Mouse (Mus musculus): ENCODE data around the gene Bysl. TPM values are rescaled to one million over a fixed set of nuclear protein-coding genes. Genes with fewer than 3 reads are reported as not detected.

Bysl gene
- polyA plus RNA-seq, 1 experiment from 2014 or later: 25.1 TPM

DNA sequence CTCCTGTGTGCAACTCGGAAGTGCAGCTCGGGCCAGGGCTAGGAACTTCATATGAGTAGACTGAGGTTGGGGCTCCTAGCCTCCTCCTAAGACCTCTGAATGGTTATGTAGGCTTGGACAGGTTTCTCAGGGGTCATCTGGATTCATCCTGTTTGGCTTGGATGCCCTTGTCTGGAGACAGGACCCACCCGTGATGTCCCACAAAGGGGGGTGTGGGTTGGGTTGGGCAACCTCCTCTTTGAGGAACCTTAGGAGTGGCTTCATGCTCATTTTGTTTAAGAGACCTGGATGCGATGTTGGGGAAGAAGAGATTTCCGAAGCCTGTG lies 14.5 kb downstream of the Bysl start:
- no peak overlapping the region; the same call in 1 of the 2 replicates for H3K4me2 ChIP-seq (ENCODE audit: low read length)
- H3K36me3 ChIP-seq (ENCODE audit: control insufficient read depth, insufficient read depth, low read length): peaks cover 31% of the 10 kb centered on the region
- no peaks in the 10 kb centered on the region for H3K27me3 ChIP-seq (replicated peaks; ENCODE audit: control insufficient read depth, insufficient read depth, low read length)
- H3K27ac ChIP-seq (ENCODE audit: low read depth, low read length): no peak overlapping the region; the same call in 1 of the 2 replicates
- no peak overlapping the region for H3K4me3 ChIP-seq (ENCODE audit: low read depth, low read length)
- ATAC-seq (no peak), DNase-seq (ENCODE audit: low spot score) (no peak)
- peaks cover 15% of the 10 kb centered on the region for H3K4me1 ChIP-seq (ENCODE audit: control insufficient read depth, insufficient read depth, low read length)
- 59% methylated on average over 5 of the region's 5 CpGs for WGBS
- no peak overlapping the region; the same call in 1 of the 2 replicates for H3K9ac ChIP-seq (ENCODE audit: low read length)
- H3K9me3 ChIP-seq (replicated peaks; ENCODE audit: control insufficient read depth, low read length): no peaks in the 10 kb centered on the region

DNA sequence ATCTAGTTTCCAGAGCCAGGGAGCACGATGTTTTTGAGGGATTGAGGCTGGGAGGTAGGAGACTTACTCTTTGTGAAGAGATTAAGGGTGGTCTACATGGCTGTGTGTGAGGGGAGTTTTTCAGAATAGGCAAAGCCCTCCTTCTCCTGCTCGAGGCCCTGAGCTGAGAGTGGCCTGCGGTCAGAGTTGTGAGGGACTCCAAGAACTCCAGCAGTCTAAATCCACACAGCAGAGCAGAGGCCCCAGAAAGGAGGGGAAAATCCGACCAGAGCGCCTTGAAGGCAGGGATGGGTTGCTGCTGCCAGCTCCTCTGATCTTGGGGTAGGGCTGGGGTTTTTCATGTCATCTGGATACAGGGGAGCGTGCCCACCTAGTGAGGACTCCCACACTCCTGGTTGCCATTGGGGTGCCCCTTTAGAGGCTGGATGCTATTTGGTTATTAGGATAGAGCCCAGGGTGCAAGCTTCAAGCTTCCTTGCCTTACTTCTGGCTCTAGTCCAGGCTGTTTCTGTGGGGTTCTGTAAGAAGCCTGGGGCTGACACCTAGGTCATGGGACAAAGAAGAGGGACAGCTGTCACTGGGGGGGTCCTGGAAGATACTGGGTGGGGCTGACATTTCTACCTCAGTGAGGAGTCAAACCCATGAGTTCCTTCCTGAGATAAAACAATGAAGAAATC lies 15.0 kb downstream of the Bysl start:
- H3K4me1 ChIP-seq (ENCODE audit: control insufficient read depth, insufficient read depth, low read length): peaks cover 15% of the 10 kb centered on the region
- DNase-seq (ENCODE audit: low spot score): no peak
- 14% methylated on average over 6 of the region's 6 CpGs for WGBS

DNA sequence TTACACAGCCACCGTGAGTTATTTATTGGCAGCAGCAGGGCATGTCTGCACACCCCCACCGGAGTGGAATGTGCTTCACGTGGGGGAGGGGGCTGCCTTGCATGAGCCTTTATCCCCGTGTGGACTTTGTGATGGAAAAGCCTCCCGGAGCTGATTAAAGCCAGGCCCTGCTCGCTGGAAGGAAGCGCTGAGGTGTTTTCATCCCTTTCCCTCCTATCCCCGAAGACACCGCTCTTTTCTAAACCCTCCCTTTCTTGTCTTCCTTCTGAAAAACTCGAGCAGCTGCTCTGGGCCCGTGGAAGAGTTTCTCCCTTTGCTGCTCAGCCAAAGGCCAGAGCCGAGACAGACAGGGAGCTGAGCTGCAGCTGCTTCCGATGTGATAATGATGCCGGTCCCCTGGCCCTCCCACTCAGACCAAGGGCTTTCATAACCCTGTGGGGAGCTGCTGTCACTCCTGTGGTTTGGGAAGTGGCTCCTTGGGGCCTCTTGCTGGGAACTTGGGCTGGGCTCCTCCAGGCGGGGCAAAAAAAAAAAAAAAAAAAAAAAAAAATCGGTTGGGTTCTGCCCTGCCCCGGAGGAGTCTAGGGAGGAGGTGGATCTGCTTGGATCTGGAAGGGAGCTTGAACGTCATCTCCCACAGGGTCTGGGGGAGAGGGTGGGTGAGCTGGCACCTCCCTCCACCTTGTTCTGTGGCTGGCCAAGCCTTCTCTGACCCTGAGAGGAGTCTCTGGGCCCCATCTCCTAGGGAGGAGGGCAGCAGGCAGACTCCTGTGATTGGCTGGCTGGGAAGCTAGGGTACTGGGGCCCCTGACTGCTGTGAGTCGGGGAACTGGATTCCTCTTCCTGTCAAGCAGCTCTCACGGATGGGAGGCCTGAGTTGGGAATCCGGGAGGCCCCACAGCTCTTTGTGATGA lies 15.8 kb downstream of the Bysl start:
- Histone ChIP-seq H3K4me1 (ENCODE audit: control insufficient read depth, insufficient read depth, low read length) (peaks cover 15% of the 10 kb centered on the region), H3K9ac (ENCODE audit: low read length) (peak overlapping the region; percentile 75), H3K27ac (ENCODE audit: low read depth, low read length) (peak overlapping the region; percentile 81), H3K9me3 (replicated peaks; ENCODE audit: control insufficient read depth, low read length) (no peaks in the 10 kb centered on the region), H3K36me3 (ENCODE audit: control insufficient read depth, insufficient read depth, low read length) (peaks cover 18% of the 10 kb centered on the region), H3K4me2 (ENCODE audit: low read length) (peak overlapping the region; percentile 98), H3K27me3 (replicated peaks; ENCODE audit: control insufficient read depth, insufficient read depth, low read length) (no peaks in the 10 kb centered on the region), H3K4me3 (ENCODE audit: low read depth, low read length) (peak overlapping the region; percentile 64)
- ATAC-seq (peak; percentile 8), DNase-seq (ENCODE audit: low spot score) (peak; percentile 64)
- WGBS: under 1% methylated on average over 20 of the region's 21 CpGs

More for the DNA sequence above, 15.0 kb downstream of the Bysl start:
- no peak for ATAC-seq
- peaks cover 26% of the 10 kb centered on the region for H3K36me3 ChIP-seq (ENCODE audit: control insufficient read depth, insufficient read depth, low read length)
- H3K27ac ChIP-seq (ENCODE audit: low read depth, low read length): peak overlapping the region; percentile 81
- H3K4me2 ChIP-seq (ENCODE audit: low read length): peak overlapping the region; percentile 98; the same call in 1 of the 2 replicates
- no peaks in the 10 kb centered on the region for H3K9me3 ChIP-seq (replicated peaks; ENCODE audit: control insufficient read depth, low read length)
- no peaks in the 10 kb centered on the region for H3K27me3 ChIP-seq (replicated peaks; ENCODE audit: control insufficient read depth, insufficient read depth, low read length)
- no peak overlapping the region for H3K4me3 ChIP-seq (ENCODE audit: low read depth, low read length)
- H3K9ac ChIP-seq (ENCODE audit: low read length): peak overlapping the region; percentile 75

DNA sequence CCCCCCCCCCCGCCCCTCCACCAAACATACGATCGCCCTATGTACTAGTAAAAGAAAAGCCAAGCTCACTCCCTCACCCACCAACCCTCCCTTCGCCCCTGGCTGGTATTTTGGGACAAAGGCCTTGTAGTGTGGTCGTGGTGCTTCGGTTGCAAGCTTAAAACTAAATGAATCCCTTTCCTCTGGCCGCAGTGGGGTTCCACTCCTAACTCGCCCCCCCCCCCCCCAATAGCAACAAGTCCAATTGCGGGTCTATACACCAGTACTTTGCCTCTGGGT lies 16.4 kb downstream of the Bysl start:
- no peaks in the 10 kb centered on the region for H3K27me3 ChIP-seq (replicated peaks; ENCODE audit: control insufficient read depth, insufficient read depth, low read length)
- peak overlapping the region; percentile 98 for H3K4me2 ChIP-seq (ENCODE audit: low read length)
- peak overlapping the region; percentile 81 for H3K27ac ChIP-seq (ENCODE audit: low read depth, low read length)
- 2% methylated on average over 7 of the region's 9 CpGs for WGBS
- peak overlapping the region; percentile 75 for H3K9ac ChIP-seq (ENCODE audit: low read length)
- peaks cover 13% of the 10 kb centered on the region for H3K36me3 ChIP-seq (ENCODE audit: control insufficient read depth, insufficient read depth, low read length)
- DNase-seq (ENCODE audit: low spot score): no peak
- ATAC-seq: no peak
- H3K4me1 ChIP-seq (ENCODE audit: control insufficient read depth, insufficient read depth, low read length): peaks cover 15% of the 10 kb centered on the region
- H3K4me3 ChIP-seq (ENCODE audit: low read depth, low read length): peak overlapping the region; percentile 64
- H3K9me3 ChIP-seq (replicated peaks; ENCODE audit: control insufficient read depth, low read length): no peaks in the 10 kb centered on the region

DNA sequence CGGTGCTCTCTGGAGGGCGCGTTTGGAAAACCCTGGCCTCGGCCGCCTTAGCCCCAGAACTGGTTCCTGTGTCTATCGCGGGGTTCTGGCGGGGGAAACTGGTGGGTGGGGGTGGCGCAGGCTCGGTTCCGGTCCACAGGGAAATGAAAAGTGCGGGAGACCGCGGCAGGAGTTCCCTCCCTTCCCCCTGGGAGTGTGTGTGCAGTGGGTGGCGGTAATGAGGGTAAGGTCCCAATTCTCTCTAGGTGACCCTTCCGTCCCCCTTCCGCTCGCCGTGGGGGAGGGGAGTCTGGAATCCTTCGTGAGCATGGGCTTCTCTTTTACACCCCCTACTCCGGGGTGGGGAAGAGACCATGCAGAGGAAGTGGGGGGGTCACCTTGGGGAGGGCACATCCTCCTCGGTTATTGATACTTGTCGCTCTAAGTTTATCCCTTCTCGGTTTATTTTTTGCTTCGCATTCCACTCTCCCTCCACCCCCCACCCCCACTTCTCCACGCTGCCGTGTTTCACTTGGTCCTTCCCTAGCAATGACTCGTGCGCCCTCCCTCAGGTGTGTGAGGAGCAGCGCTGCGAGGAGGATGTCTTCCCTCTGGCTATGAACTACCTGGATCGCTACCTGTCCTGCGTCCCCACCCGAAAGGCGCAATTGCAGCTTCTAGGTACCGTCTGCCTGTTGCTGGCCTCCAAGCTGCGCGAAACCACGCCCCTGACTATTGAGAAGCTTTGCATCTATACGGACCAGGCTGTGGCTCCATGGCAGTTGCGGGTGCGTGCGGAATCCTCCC lies 16.9 kb downstream of the Bysl start:
- H3K9ac ChIP-seq (ENCODE audit: low read length): peak overlapping the region; percentile 75
- WGBS: under 1% methylated on average over 36 of the region's 43 CpGs
- peaks cover 15% of the 10 kb centered on the region for H3K4me1 ChIP-seq (ENCODE audit: control insufficient read depth, insufficient read depth, low read length)
- H3K4me3 ChIP-seq (ENCODE audit: low read depth, low read length): peak overlapping the region; percentile 64
- H3K9me3 ChIP-seq (replicated peaks; ENCODE audit: control insufficient read depth, low read length): no peaks in the 10 kb centered on the region
- peak; percentile 31 for DNase-seq (ENCODE audit: low spot score)
- H3K36me3 ChIP-seq (ENCODE audit: control insufficient read depth, insufficient read depth, low read length): peaks cover 8% of the 10 kb centered on the region
- H3K4me2 ChIP-seq (ENCODE audit: low read length): peak overlapping the region; percentile 98
- peak overlapping the region; percentile 81 for H3K27ac ChIP-seq (ENCODE audit: low read depth, low read length)
- H3K27me3 ChIP-seq (replicated peaks; ENCODE audit: control insufficient read depth, insufficient read depth, low read length): no peaks in the 10 kb centered on the region
- ATAC-seq: no peak

GRCm38 (mm10) chr17:47593854-47594182 lies 17.5 kb downstream of the Bysl start:
- H3K4me2 ChIP-seq (ENCODE audit: low read length): peak overlapping the region; percentile 98
- H3K4me1 ChIP-seq (ENCODE audit: control insufficient read depth, insufficient read depth, low read length): peaks cover 15% of the 10 kb centered on the region
- no peak for DNase-seq (ENCODE audit: low spot score)
- peak overlapping the region; percentile 64 for H3K4me3 ChIP-seq (ENCODE audit: low read depth, low read length)
- H3K9me3 ChIP-seq (replicated peaks; ENCODE audit: control insufficient read depth, low read length): no peaks in the 10 kb centered on the region
- peak overlapping the region; percentile 75 for H3K9ac ChIP-seq (ENCODE audit: low read length)
- peaks cover 2% of the 10 kb centered on the region; the same call in 1 of the 2 replicates for H3K36me3 ChIP-seq (ENCODE audit: control insufficient read depth, insufficient read depth, low read length)
- 1% methylated on average over 13 of the region's 13 CpGs for WGBS
- peak overlapping the region; percentile 68 for H3K27ac ChIP-seq (ENCODE audit: low read depth, low read length)
- H3K27me3 ChIP-seq (replicated peaks; ENCODE audit: control insufficient read depth, insufficient read depth, low read length): no peaks in the 10 kb centered on the region
- ATAC-seq: no peak

- peak overlapping the region; percentile 64 for H3K4me3 ChIP-seq (ENCODE audit: low read depth, low read length)
- DNase-seq (ENCODE audit: low spot score): peak; percentile 96
- H3K27me3 ChIP-seq (replicated peaks; ENCODE audit: control insufficient read depth, insufficient read depth, low read length): no peaks in the 10 kb centered on the region
- peaks cover 15% of the 10 kb centered on the region for H3K4me1 ChIP-seq (ENCODE audit: control insufficient read depth, insufficient read depth, low read length)
- H3K27ac ChIP-seq (ENCODE audit: low read depth, low read length): peak overlapping the region; percentile 68
- H3K4me2 ChIP-seq (ENCODE audit: low read length): peak overlapping the region; percentile 98
- peak; percentile 91 for ATAC-seq
- peak overlapping the region; percentile 75 for H3K9ac ChIP-seq (ENCODE audit: low read length)
- H3K36me3 ChIP-seq (ENCODE audit: control insufficient read depth, insufficient read depth, low read length): no peaks in the 10 kb centered on the region
- no peaks in the 10 kb centered on the region for H3K9me3 ChIP-seq (replicated peaks; ENCODE audit: control insufficient read depth, low read length)
- WGBS: under 1% methylated on average over 55 of the region's 63 CpGs
These were observed 18.0 kb downstream of the Bysl start for GRCm38 (mm10) chr17:47593215-47593853.

DNA sequence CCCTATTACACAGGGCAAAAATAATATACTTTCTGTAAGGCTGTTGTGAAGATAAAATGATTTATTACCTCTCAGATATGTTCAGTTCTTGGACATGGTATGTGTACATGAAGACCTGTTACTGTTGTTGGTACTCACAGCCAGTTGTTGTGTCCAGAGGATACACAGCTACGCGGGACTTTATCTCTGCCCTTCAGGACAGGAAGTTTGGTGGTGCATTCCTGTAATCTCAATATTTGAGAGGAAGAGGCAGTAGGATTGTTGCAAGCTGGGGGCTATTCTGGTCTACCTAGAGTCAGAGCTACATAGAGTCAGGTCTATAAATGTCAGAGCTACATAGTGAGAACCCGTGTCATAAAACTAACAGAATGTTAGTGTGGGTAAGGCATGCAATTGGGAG lies 20.2 kb downstream of the Bysl start:
- WGBS: 94% methylated on average over 3 of the region's 3 CpGs
- Histone ChIP-seq H3K4me1 (ENCODE audit: control insufficient read depth, insufficient read depth, low read length) (peaks cover 11% of the 10 kb centered on the region), H3K4me3 (ENCODE audit: low read depth, low read length) (no peak overlapping the region), H3K9me3 (replicated peaks; ENCODE audit: control insufficient read depth, low read length) (no peaks in the 10 kb centered on the region), H3K36me3 (ENCODE audit: control insufficient read depth, insufficient read depth, low read length) (no peaks in the 10 kb centered on the region), H3K27ac (ENCODE audit: low read depth, low read length) (no peak overlapping the region), H3K9ac (ENCODE audit: low read length) (no peak overlapping the region), H3K4me2 (ENCODE audit: low read length) (no peak overlapping the region), H3K27me3 (replicated peaks; ENCODE audit: control insufficient read depth, insufficient read depth, low read length) (no peaks in the 10 kb centered on the region)
- ATAC-seq (no peak), DNase-seq (ENCODE audit: low spot score) (no peak)
